Mouse (Mus musculus): Measurements from ENCODE around the gene Cfhr1.

- TF ChIP-seq CTCF (IDR thresholded peaks at IDR 0.05; ENCODE audit: low read depth), result no peak
- TF ChIP-seq EP300 (IDR thresholded peaks at IDR 0.05; ENCODE audit: low read depth), result no peak
These were observed at the start of gene Cfhr1 for GRCm38 (mm10) chr1:139560024-139560423.

All from liver, embryonic 14.5 days (tissue).